Mouse (Mus musculus) neural tube, embryonic 11.5 days (tissue): Measurements from ENCODE around the gene Lcor. TPM values are rescaled to one million over a fixed set of nuclear protein-coding genes. Genes with fewer than 3 reads are reported as not detected.

Experiments used
- ATAC-seq: fragments of 200-750 bp; cut with Nextera tagmentation; 2 replicates; pipeline ENCODE4 v1.8.0; 2017; ENCODE audit warnings: moderate number of reproducible peaks, mild to moderate bottlenecking, moderate TSS enrichment, moderate library complexity; ENCODE audit not compliant: insufficient read depth, low FRiP score, low TSS enrichment
- DNase-seq: peaks from one replicate; pipeline ENCODE4 v3.0.0-alpha.2; 2015; ENCODE audit warnings: low spot score
- H3K27ac ChIP-seq: fragments of 300-500 bp; sonication (generic); 2 replicates; pipeline ENCODE4 v1.5.1; 2014; ENCODE audit warnings: low read depth, mild to moderate bottlenecking, low read length
- H3K27me3 ChIP-seq: fragments of 300-500 bp; sonication (generic); 2 replicates; pipeline ENCODE4 v1.6.1; 2014; ENCODE audit warnings: mild to moderate bottlenecking, low read length, mixed read lengths; ENCODE audit not compliant: control insufficient read depth, insufficient read depth
- H3K36me3 ChIP-seq: fragments of 300-500 bp; sonication (generic); 2 replicates; pipeline ENCODE4 v1.6.1; 2014; ENCODE audit warnings: mild to moderate bottlenecking, low read length, moderate library complexity, mixed read lengths; ENCODE audit not compliant: control insufficient read depth, insufficient read depth
- H3K4me1 ChIP-seq: fragments of 300-500 bp; sonication (generic); 2 replicates; pipeline ENCODE4 v1.6.1; 2014; ENCODE audit warnings: low read length, mixed read lengths; ENCODE audit not compliant: control insufficient read depth, insufficient read depth
- H3K4me2 ChIP-seq: fragments of 300-500 bp; sonication (generic); 2 replicates; pipeline ENCODE4 v1.6.1; 2014; ENCODE audit warnings: low read depth, mild to moderate bottlenecking, moderate library complexity
- H3K4me3 ChIP-seq: fragments of 300-500 bp; sonication (generic); 2 replicates; pipeline ENCODE4 v1.5.1; 2014; ENCODE audit warnings: low read depth, low read length
- H3K9ac ChIP-seq: fragments of 300-500 bp; sonication (generic); 2 replicates; pipeline ENCODE4 v1.6.1; 2014; ENCODE audit warnings: mild to moderate bottlenecking, low read length
- H3K9me3 ChIP-seq: fragments of 300-500 bp; sonication (generic); 2 replicates; pipeline ENCODE4 v1.6.1; 2016; ENCODE audit warnings: low read length; ENCODE audit not compliant: control insufficient read depth
- WGBS: fragments of 180-500 bp; shearing (Covaris S2); extraction: QIAGEN DNeasy Blood & Tissue Kit; methylation state at CpG from one replicate; pipeline ENCODE4 v1.1.7; 2014; 5-methylcytosine and 5-hydroxymethylcytosine counted together
- polyA plus RNA-seq: library from polyadenylated mRNA; unstranded; fragments of >200 nt; fragmentation: Nextera tagmentation; extraction: Ambion mirVana; gene quantifications from 2 replicates; pipeline ENCODE4 v1.2.1, GENCODE M21; 2014

Gene Lcor
- polyA plus RNA-seq, 1 experiment from 2014 or later = 32.8 TPM

DNA sequence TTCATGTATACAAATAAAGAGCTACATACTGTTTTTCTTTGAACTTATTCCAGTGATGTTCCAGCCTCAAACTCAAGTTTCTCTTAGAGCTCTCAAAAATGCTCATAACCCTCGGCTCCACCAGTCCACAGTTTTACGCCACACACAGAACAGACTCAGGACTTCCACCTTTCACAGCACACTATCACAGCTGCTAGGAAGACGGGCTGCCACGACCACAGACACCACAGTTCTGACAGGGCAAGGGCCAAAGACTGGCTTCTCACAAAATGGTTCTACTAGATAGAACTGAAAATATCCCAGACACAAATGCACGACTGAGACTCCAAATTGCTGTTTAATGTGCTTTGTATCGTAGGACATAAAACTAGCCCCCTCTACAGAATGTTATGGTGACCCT, 36.7 kb downstream of the Lcor start:
- Histone ChIP-seq H3K9ac (no peak overlapping the region), H3K36me3 (no peaks in the 10 kb centered on the region), H3K27ac (no peak overlapping the region), H3K9me3 (no peaks in the 10 kb centered on the region), H3K4me2 (no peak overlapping the region), H3K4me3 (no peak overlapping the region), H3K4me1 (no peaks in the 10 kb centered on the region), H3K27me3 (no peaks in the 10 kb centered on the region)
- no peak for ATAC-seq
- no peak for DNase-seq
- 86% methylated on average over 6 of the region's 6 CpGs for WGBS

DNA sequence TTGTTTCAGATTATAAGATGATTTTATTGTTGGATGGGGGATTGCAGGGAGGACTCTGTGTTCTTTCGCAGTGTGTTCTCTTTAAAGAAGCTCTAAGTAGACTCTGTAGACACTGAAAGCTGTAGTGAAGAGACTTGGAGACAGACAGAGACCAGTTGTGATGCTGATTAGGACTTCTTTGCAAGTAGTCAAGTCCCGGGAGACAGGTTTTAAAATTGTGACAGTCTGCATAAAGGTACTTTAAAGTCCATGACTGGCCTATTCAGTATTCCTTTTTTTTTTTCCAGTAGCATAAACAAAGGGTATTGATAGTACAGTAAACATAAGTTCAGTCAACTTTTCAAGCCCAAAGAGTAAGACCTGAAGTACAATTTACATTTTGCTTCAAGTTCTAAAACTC, 39.8 kb downstream of the Lcor start:
- Histone ChIP-seq H3K4me3 (no peak overlapping the region), H3K27ac (no peak overlapping the region), H3K9ac (no peak overlapping the region), H3K27me3 (no peaks in the 10 kb centered on the region), H3K4me2 (no peak overlapping the region), H3K9me3 (no peaks in the 10 kb centered on the region), H3K4me1 (no peaks in the 10 kb centered on the region), H3K36me3 (no peaks in the 10 kb centered on the region)
- ATAC-seq (no peak), DNase-seq (no peak)
- 55% methylated on average over 2 of the region's 2 CpGs for WGBS

DNA sequence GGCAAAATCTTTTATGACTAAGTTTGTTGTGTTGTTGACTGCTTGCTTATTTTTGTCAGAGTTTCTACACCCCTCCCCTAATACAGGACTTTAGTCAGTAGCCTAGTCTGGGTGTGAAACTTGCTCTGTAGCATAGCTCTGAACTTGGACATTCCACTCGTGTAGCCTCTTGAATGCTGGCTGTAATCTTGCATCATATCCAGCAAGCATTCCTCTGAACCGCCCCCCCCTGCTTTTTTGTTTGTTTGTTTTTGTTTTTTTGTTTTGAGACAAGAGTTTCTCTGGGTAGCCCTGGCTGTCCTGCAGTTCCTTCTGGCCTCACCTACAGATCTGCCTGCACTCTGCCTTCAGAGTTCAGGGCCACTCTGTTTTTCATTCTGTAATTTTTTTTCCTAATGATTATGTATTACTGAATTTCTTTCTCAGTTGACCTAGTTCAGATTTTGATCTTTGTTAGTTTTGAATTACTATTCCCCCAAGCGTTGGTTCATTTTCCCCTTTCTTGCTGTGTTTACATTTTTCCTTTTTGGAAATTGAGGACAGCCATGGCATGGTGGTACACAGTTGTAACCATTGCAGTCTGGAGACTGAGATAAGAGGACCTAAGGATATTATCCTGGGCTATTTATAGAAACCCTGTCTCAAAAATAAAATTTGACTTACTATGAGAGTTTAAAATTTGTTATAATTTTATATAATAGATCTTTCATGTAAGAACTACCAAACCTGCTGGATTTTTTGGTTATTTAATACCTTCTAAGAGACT, 41.5 kb downstream of the Lcor start:
- H3K27ac ChIP-seq = no peak overlapping the region
- no peak overlapping the region for H3K4me2 ChIP-seq
- H3K4me3 ChIP-seq = no peak overlapping the region
- no peaks in the 10 kb centered on the region for H3K4me1 ChIP-seq
- no peaks in the 10 kb centered on the region for H3K27me3 ChIP-seq
- WGBS = 91% methylated on average over 3 of the region's 3 CpGs
- no peaks in the 10 kb centered on the region for H3K9me3 ChIP-seq
- ATAC-seq (no peak), DNase-seq (no peak)
- no peaks in the 10 kb centered on the region for H3K36me3 ChIP-seq
- H3K9ac ChIP-seq = no peak overlapping the region

DNA sequence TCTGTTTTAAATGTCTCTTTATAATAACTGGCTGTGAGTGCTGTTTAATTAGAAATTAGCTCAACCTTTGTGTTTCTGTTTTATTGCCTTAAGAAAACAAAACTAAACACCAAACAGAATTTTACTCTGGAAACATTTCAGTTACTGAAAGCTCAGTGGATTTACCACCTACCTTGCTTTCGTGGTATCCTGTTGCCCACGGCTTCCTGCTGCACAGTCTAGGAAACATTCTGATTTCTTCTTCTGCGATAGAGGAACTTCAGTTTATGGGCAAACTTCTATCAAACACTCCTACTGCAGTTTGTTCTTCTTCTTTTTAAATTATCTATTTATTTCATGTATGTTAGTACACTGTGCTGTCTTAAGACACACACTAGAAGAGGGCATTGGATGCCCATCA, 46.7 kb downstream of the Lcor start:
- ATAC-seq (no peak), DNase-seq (no peak)
- Histone ChIP-seq H3K27me3 (no peaks in the 10 kb centered on the region), H3K4me2 (no peak overlapping the region), H3K4me1 (no peaks in the 10 kb centered on the region), H3K27ac (no peak overlapping the region), H3K9me3 (no peaks in the 10 kb centered on the region), H3K9ac (no peak overlapping the region), H3K36me3 (no peaks in the 10 kb centered on the region), H3K4me3 (no peak overlapping the region)
- 94% methylated on average over 3 of the region's 3 CpGs for WGBS

DNA sequence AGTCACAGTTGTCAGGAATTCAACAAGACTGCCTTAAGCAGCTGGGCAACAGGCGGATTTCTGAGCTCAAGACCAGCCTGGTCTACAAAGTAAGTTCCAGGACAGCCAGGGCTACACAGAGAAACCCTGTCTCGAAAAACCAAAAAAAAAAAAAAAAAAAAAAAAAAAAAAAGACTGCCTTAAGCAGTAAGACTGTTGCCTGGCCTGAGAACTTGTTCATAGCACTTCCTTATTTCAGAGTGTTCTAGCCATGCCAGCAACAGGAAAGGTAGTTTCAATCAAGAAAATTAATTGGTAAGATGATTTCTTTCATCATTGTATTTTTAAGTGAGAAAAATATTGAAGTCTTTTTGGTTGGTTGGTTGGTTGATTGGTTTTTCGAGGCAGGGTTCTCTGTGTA, 51.6 kb downstream of the Lcor start:
- no peaks in the 10 kb centered on the region for H3K27me3 ChIP-seq
- H3K27ac ChIP-seq = no peak overlapping the region
- H3K4me3 ChIP-seq = no peak overlapping the region
- H3K36me3 ChIP-seq = no peaks in the 10 kb centered on the region
- no peaks in the 10 kb centered on the region for H3K9me3 ChIP-seq
- 98% methylated on average over 3 of the region's 3 CpGs for WGBS
- H3K4me2 ChIP-seq = no peak overlapping the region
- no peaks in the 10 kb centered on the region for H3K4me1 ChIP-seq
- DNase-seq (no peak), ATAC-seq (no peak)
- no peak overlapping the region for H3K9ac ChIP-seq

DNA sequence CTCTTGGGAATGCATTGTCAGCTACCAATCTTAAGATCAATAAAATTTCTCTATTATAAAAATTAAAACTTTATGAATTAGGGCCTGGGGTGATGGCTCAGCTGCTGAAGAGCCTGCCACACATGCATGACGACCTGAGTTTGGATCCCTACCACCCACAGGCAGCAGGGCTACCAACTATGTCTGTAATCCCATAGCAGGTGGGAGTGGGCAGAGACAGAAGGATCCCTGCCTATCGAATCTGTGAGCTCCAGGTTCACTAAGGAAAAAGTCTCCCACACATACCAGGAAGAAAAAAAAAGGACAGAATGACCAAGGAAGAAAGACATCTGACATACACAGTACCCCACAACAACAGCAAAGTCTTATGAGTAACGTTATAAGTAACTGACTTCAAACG, 74.5 kb downstream of the Lcor start:
- no peak for ATAC-seq
- Histone ChIP-seq H3K36me3 (peaks cover 6% of the 10 kb centered on the region; the same call in 1 of the 2 replicates), H3K9me3 (no peaks in the 10 kb centered on the region), H3K4me3 (no peak overlapping the region), H3K4me2 (no peak overlapping the region), H3K9ac (no peak overlapping the region), H3K27me3 (no peaks in the 10 kb centered on the region), H3K4me1 (no peaks in the 10 kb centered on the region), H3K27ac (no peak overlapping the region)
- WGBS = 84% methylated on average over 4 of the region's 4 CpGs
- no peak for DNase-seq

DNA sequence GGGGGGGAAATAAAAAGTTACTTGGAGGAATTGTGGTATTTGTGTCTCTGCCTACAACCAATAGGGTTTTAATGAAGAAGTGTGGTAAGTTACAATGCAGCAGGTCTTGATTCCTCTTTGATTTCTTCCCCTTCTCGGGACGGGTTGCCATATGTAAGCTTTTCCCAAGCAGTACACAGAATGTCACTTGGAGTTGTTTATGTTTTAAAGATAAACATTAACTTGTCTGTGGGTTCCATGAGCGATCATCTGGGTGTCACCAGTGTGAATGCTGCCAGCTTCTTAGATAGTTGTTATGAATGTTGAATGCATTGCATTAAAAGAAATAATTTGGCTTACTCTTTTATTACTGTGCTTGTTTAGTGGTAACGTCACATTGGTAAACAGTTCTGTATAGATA, 75.1 kb downstream of the Lcor start:
- Histone ChIP-seq H3K27me3 (no peaks in the 10 kb centered on the region), H3K4me3 (no peak overlapping the region), H3K9ac (no peak overlapping the region), H3K27ac (no peak overlapping the region), H3K36me3 (peaks cover 6% of the 10 kb centered on the region; the same call in 1 of the 2 replicates), H3K9me3 (no peaks in the 10 kb centered on the region), H3K4me2 (no peak overlapping the region), H3K4me1 (no peaks in the 10 kb centered on the region)
- no peak for ATAC-seq
- DNase-seq = no peak
- WGBS = 88% methylated on average over 4 of the region's 4 CpGs

DNA sequence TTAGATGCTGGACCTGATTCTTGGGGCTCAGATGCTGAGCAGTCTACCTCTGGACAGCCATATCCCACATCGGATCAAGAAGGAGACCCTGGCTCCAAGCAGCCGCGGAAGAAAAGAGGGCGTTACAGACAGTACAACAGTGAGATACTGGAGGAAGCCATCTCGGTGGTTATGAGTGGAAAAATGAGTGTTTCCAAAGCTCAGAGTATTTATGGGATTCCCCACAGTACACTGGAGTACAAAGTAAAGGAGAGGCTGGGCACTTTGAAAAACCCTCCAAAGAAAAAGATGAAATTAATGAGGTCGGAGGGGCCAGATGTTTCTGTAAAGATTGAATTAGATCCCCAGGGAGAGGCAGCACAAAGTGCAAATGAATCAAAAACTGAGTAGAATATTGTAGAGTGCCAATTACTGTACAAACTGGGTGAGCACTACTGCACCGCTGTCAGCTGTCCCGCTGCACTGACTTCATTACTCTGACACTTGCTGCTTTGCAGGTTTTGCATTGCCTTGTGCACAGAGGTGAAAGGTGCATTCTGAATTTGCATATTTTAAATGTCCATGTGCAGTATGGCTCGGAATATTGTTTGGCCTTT, 76.6 kb downstream of the Lcor start:
- H3K27me3 ChIP-seq = no peaks in the 10 kb centered on the region
- no peaks in the 10 kb centered on the region for H3K4me1 ChIP-seq
- H3K4me2 ChIP-seq = no peak overlapping the region
- no peak for DNase-seq
- no peak overlapping the region for H3K4me3 ChIP-seq
- peaks cover 6% of the 10 kb centered on the region; the same call in 1 of the 2 replicates for H3K36me3 ChIP-seq
- no peak overlapping the region for H3K9ac ChIP-seq
- ATAC-seq = no peak
- 94% methylated on average over 9 of the region's 9 CpGs for WGBS
- H3K27ac ChIP-seq = no peak overlapping the region
- H3K9me3 ChIP-seq = no peaks in the 10 kb centered on the region

DNA sequence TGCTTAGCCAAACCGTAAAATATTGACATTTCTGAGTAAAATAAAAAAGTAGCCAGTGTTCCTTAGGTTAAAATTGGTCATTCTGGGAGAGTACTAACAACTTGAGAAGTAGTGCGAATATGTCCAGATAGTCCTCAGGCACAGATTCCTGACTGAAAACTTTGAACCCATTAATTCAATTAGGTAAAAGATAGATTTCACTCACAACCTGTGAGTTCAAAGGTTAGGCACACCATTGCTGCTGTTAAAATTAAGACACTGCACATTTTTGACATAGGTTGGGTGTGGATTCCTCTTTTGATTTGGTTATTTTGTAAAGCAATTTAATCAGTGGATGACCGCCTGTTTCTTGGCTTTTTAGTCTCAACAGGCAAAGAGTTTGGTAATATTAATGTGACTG, 78.4 kb downstream of the Lcor start:
- DNase-seq (no peak), ATAC-seq (no peak)
- 96% methylated on average over 3 of the region's 3 CpGs for WGBS
- Histone ChIP-seq H3K4me3 (no peak overlapping the region), H3K4me1 (no peaks in the 10 kb centered on the region), H3K27me3 (no peaks in the 10 kb centered on the region), H3K36me3 (0 out of 2 replicates have a peak, but pooled peaks cover 4% of the 10 kb centered on the region), H3K27ac (no peak overlapping the region), H3K9ac (no peak overlapping the region), H3K9me3 (no peaks in the 10 kb centered on the region), H3K4me2 (no peak overlapping the region)
